Mouse (Mus musculus) bone marrow macrophage, adult 2 months (primary cell): ENCODE data around the gene Sag.

Source experiments
- CTCF ChIP-seq: IDR thresholded peaks from 2 replicates; pipeline ENCODE4 v1.5.1; 2012; ENCODE audit warnings: low read depth, mild to moderate bottlenecking, low read length, moderate library complexity
- POLR2A ChIP-seq: IDR thresholded peaks from 2 replicates; pipeline ENCODE4 v1.6.1; 2012; ENCODE audit warnings: mild to moderate bottlenecking, low read depth, low read length, borderline replicate concordance

DNA sequence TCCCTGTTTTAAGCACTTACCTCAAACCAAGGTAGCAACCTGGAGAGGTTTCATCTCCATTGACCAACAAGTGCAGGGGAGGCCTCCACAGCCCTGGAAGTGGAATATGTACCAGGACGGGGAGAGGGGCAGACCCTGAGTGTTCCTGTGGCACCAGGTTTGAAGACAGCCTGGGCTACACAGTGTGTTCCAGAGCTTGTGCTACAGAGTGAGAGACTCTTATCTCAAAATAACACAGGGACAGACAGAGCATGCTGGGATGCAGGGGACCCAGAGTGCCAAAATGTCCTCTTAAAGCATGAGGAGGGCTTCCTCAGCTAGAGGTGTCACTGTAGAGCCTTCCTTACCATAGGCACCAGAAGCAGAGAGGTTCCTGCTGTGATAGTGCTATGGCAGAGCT lies 4.3 kb downstream of the Sag start:
- TF ChIP-seq CTCF (no peak), POLR2A (no peak)
